Mouse (Mus musculus) gastrocnemius, adult 18-20 months (tissue): Measurements from ENCODE around the gene Cd24a. TPM values are rescaled to one million over a fixed set of nuclear protein-coding genes. Genes with fewer than 3 reads are reported as not detected.

Experiments used
- DNase-seq: peaks from one replicate; pipeline ENCODE4 v3.0.0; 2021; ENCODE audit warnings: low spot score
- long read RNA-seq, 2 experiments: library from polyadenylated mRNA; stranded (forward); transcript quantifications; one replicate each; pipeline ENCODE4 v2.0.0; 2021
- total RNA-seq, 2 experiments: library from RNA; stranded (reverse); gene quantifications; 2 replicates each; pipeline ENCODE4 v1.2.3; 2021

The Cd24a gene
- total RNA-seq: 100 to 1,000 TPM; 173 to 219 TPM
- long read RNA-seq, experiment 1, transcript Cd24a-201 (2 exons, 1,816 nt): major isoform, 75 of 92 reads
- long read RNA-seq, experiment 1, partial matches to known transcripts: 6 of 92 reads
- long read RNA-seq, experiment 1, other reads (novel, unspliced or antisense): 10 of 92 reads
- long read RNA-seq, experiment 2, transcript Cd24a-201 (2 exons, 1,816 nt): major isoform, 102 of 134 reads
- long read RNA-seq, experiment 2, partial matches to known transcripts: 20 of 134 reads
- long read RNA-seq, experiment 2, other reads (novel, unspliced or antisense): 11 of 134 reads

DNA sequence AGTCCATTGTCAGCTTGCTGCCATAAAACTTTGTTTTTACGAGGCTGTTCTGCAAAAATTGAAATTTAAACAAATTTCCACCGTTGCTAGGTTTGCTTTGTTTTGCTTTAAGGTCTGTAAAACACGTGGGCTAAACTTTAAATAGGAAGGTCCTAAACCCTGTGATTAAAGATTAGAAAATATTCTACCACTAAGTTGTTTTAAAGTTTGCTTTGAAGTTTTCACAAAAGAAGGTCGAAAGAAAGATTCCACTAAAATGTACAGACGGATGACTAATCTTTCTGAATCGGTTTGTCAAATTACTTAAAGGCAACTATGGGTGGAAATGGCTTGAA, at the start of gene Cd24a:
Gene Cd24a (plus strand): TSS at position 288 of the 335 bp plus-strand sequence.
- DNase-seq: no peak

- no peak for DNase-seq
Measured at GRCm38 (mm10) chr10:43534382-43534781, 43.7 kb upstream of the Cd24a start.

GRCm38 (mm10) chr10:43537652-43538051, 40.4 kb upstream of the Cd24a start:
- no peak for DNase-seq

- no peak for DNase-seq
Measured at GRCm38 (mm10) chr10:43538831-43539230, 39.3 kb upstream of the Cd24a start.

- no peak for DNase-seq
Measured at GRCm38 (mm10) chr10:43539746-43540310, 38.3 kb upstream of the Cd24a start.

DNA sequence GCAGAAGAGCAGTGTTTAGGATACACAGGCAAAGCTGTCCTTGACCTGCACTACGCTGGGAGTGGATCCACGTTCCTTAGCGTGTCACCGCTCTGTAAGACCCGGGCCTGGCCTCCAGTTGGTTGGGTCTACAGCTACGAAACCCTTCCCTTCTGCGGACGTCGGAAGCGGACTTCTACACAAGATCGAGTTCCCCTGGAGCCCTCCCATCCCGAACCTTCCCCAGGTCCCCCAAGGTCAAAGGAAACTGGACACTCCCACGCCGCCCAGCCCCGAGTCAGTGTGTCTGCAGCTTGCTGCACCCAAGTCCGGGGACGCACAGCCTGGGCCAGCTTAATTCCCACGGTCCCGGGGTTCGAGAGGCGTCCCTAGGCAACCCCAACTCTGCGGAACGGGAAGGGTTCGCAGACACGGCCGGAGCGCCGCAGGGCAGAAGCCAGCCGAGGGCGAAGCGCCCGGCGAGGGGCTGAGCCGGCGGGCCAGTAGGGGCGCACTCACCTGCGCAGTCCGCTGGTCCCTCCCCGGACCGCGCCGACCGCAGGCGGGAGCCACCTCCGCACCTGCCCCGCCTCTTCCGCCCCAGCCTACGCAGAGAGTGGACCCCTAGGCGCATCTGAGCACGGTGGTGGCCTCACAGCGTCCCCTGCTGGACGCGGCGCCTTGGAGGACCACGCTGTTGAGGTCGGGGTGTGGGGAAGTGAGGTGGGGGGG, 37.5 kb upstream of the Cd24a start, which contains the start of gene 1700021F05Rik:
Gene 1700021F05Rik (minus strand): TSS at position 553 of the 711 bp plus-strand sequence.
- peak; percentile 94 for DNase-seq

GRCm38 (mm10) chr10:43541153-43541544, 36.9 kb upstream of the Cd24a start:
- no peak for DNase-seq

DNA sequence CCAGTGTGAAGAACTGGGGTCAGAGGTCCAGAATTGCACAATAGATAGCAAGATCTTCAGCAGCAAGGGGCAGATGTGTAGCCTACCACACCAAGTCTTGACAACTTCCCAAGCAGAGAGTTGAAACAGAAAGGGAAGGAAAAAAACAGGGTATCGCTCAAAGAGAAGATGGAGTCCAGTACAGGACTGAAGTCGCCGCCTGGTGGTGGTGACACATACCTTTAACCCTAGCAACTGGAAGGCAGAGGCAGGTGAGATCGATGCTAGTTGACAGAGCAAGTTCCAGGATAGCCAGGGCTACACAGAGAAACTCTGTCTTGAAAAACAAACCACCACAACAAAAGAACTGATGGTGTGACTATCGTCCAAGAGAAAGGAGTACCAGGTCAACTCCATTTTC, 28.7 kb upstream of the Cd24a start:
- DNase-seq: no peak

DNA sequence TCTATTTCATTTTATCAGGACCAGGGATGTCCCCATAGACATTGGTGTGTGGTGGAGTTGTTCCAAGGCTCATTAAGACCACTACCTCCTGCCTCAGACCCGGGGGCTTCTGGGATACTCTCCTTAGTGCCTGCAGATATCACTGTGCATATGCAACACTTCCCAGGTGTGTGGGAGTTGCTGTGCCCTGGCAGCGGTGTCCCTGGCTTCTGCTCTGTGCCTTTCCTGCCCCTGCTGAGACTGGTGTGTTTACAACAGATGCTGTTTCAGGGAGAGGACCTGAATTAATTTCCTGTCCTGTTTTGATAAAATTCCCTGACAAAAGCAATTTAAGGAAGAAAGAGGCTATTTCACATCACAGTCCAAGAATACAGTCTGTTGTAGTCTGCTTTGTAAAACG, 27.2 kb upstream of the Cd24a start:
- no peak for DNase-seq

GRCm38 (mm10) chr10:43551388-43551787, 26.7 kb upstream of the Cd24a start:
- no peak for DNase-seq

- no peak for DNase-seq
Measured at GRCm38 (mm10) chr10:43557630-43558165, 20.4 kb upstream of the Cd24a start.

- no peak for DNase-seq
Measured at GRCm38 (mm10) chr10:43559313-43559712, 18.8 kb upstream of the Cd24a start.

- DNase-seq: no peak
Measured at GRCm38 (mm10) chr10:43560765-43561164, 17.3 kb upstream of the Cd24a start.

GRCm38 (mm10) chr10:43561311-43561710, 16.8 kb upstream of the Cd24a start:
- no peak for DNase-seq

GRCm38 (mm10) chr10:43574352-43574751, 3.7 kb upstream of the Cd24a start:
- peak; percentile 53 for DNase-seq

GRCm38 (mm10) chr10:43574956-43575355, 3.1 kb upstream of the Cd24a start:
- DNase-seq: peak; percentile 84

- no peak for DNase-seq
Measured at GRCm38 (mm10) chr10:43577299-43577996, 636 bp upstream of the Cd24a start.

DNA sequence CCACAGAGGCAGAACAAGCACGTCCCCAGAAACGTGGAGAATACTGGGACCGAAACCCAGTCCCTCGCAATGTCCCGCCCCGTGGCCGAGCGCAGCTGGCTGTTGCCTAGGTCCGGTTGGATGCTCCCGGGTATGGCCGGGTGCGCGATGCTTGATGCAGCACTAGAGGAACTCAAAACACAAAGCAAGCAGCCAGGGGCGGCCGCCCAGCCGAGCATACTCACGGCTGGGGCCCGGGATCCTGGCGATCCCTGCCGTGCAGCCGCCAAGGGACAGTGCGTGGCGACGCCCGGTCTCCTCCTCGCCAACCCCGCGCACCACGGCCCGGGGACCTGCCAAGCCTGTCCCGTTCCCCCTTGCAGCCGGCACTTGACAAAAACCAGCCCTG, 276 bp downstream of the Cd24a start:
- peak; percentile 30 for DNase-seq

GRCm38 (mm10) chr10:43578754-43579380, 783 bp downstream of the Cd24a start:
- peak; percentile 54 for DNase-seq

DNA sequence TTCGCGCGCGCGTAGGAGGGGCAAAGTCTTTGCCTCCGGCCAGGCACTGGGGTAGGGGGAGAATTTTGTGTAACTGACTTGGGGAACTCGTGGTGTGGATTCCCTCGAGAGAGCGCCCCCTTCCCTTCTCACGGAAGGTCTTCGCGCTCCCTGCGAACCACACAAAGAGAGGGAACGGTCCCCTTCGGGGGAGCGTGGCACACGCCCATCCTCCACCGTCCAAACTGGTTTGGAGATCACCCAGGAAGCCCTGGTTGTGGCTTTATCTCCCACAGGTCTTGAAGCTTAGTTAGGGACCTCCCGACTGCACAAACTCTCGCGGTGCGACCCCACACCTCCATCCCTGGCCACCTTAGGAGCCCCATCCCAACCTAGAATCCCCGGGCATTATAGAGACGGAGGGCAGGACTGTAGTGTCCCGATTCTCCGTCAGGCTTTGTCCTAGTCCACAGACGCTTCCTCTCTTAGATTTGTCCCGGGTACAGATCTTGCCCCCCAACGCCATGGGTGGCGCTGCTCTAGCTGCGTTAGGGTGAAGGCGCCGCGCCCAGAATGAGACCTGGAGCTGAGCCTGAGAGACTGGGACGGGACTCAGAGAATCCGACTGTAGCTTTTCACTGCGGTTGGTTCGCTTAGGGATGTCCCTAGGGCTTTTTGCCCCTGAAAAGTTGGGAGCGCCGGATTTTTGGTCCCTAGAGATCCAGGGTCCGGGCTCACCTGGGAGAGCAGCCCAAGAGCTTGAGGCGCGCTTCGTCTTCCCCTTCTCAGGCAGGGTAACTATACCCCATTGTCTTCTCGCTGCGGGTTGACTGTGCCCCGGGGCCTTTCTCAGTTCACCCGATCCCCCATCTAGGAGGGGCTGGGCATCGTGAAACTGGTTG, 1.5 kb downstream of the Cd24a start:
- DNase-seq: peak; percentile 74
